Mouse (Mus musculus) neural tube, embryonic 14.5 days (tissue): ENCODE data around the gene Micu1. TPM values are rescaled to one million over a fixed set of nuclear protein-coding genes. Genes with fewer than 3 reads are reported as not detected.

Experiments used
- ATAC-seq: fragments of 200-750 bp; cut with Nextera tagmentation; 2 replicates; pipeline ENCODE4 v1.8.0; 2017; ENCODE audit warnings: low read depth, mild to moderate bottlenecking, moderate TSS enrichment, moderate library complexity
- H3K27ac ChIP-seq: fragments of 300-500 bp; sonication (generic); 2 replicates; pipeline ENCODE4 v1.5.1; 2014; ENCODE audit warnings: low read depth, mild to moderate bottlenecking, control low read depth, low read length, moderate library complexity, mixed read lengths
- H3K27me3 ChIP-seq: fragments of 300-500 bp; sonication (generic); 2 replicates; pipeline ENCODE4 v1.6.1; 2014; ENCODE audit warnings: low read length; ENCODE audit not compliant: control insufficient read depth, insufficient read depth
- H3K36me3 ChIP-seq: fragments of 300-500 bp; sonication (generic); 2 replicates; pipeline ENCODE4 v1.6.1; 2014; ENCODE audit warnings: low read length, mixed read lengths; ENCODE audit not compliant: control insufficient read depth, insufficient read depth
- H3K4me1 ChIP-seq: fragments of 300-500 bp; sonication (generic); 2 replicates; pipeline ENCODE4 v1.6.1; 2014; ENCODE audit warnings: low read length; ENCODE audit not compliant: control insufficient read depth, insufficient read depth
- H3K4me2 ChIP-seq: fragments of 300-500 bp; sonication (generic); 2 replicates; pipeline ENCODE4 v1.6.1; 2014; ENCODE audit warnings: mild to moderate bottlenecking, low read depth, low read length, control low read depth
- H3K4me3 ChIP-seq: fragments of 300-500 bp; sonication (generic); 2 replicates; pipeline ENCODE4 v1.5.1; 2014; ENCODE audit warnings: low read depth, low read length, control low read depth, mixed read lengths
- H3K9ac ChIP-seq: fragments of 300-500 bp; sonication (generic); replicated peaks from 2 replicates; pipeline ENCODE4 v1.6.1; 2014; ENCODE audit warnings: low read depth, mild to moderate bottlenecking, control low read depth, low read length, mixed read lengths
- H3K9me3 ChIP-seq: fragments of 300-500 bp; sonication (generic); 2 replicates; pipeline ENCODE4 v1.6.1; 2016; ENCODE audit warnings: low read length; ENCODE audit not compliant: control insufficient read depth
- WGBS: fragments of 180-500 bp; shearing (Covaris S2); extraction: QIAGEN DNeasy Blood & Tissue Kit; methylation state at CpG from one replicate; pipeline ENCODE4 v1.1.7; 2014; 5-methylcytosine and 5-hydroxymethylcytosine counted together
- polyA plus RNA-seq: library from polyadenylated mRNA; unstranded; fragments of >200 nt; fragmentation: Nextera tagmentation; extraction: Ambion mirVana; gene quantifications from 2 replicates; pipeline ENCODE4 v1.2.1, GENCODE M21; 2014

The Micu1 gene
- polyA plus RNA-seq, 1 experiment from 2014 or later, result 93.9 TPM

- H3K4me1 ChIP-seq, result peaks cover 46% of the 10 kb centered on the region
- peaks cover 17% of the 10 kb centered on the region; the same call in 1 of the 2 replicates for H3K36me3 ChIP-seq
- H3K9me3 ChIP-seq, result no peaks in the 10 kb centered on the region
- peak overlapping the region; percentile 94 for H3K27ac ChIP-seq
- no peaks in the 10 kb centered on the region for H3K27me3 ChIP-seq
- no peak overlapping the region for H3K4me3 ChIP-seq
- WGBS, result 9% methylated on average over 21 of the region's 21 CpGs
- H3K9ac ChIP-seq, result peak overlapping the region; percentile 49
- peak; percentile 92 for ATAC-seq
- no peak overlapping the region; the same call in 1 of the 2 replicates for H3K4me2 ChIP-seq
Observed at GRCm38 (mm10) chr10:59899341-59900173, 197.3 kb downstream of the Micu1 start.

GRCm38 (mm10) chr10:59900174-59900435 is 197.8 kb downstream of the Micu1 start:
- Histone ChIP-seq H3K4me3 (no peak overlapping the region), H3K9me3 (no peaks in the 10 kb centered on the region), H3K4me1 (peaks cover 46% of the 10 kb centered on the region), H3K4me2 (no peak overlapping the region), H3K27me3 (no peaks in the 10 kb centered on the region), H3K27ac (peak overlapping the region; percentile 94), H3K36me3 (peaks cover 16% of the 10 kb centered on the region; the same call in 1 of the 2 replicates), H3K9ac (peak overlapping the region; percentile 37; the same call in 1 of the 2 replicates)
- 32% methylated on average over 4 of the region's 4 CpGs for WGBS
- no peak for ATAC-seq

GRCm38 (mm10) chr10:59900939-59901338 is 198.7 kb downstream of the Micu1 start:
- Histone ChIP-seq H3K27me3 (no peaks in the 10 kb centered on the region), H3K36me3 (peaks cover 9% of the 10 kb centered on the region; the same call in 1 of the 2 replicates), H3K4me3 (no peak overlapping the region), H3K9me3 (no peaks in the 10 kb centered on the region), H3K9ac (no peak overlapping the region), H3K27ac (peak overlapping the region; percentile 94; the same call in 1 of the 2 replicates), H3K4me2 (no peak overlapping the region), H3K4me1 (peaks cover 46% of the 10 kb centered on the region)
- WGBS, result 48% methylated on average over 4 of the region's 4 CpGs
- no peak for ATAC-seq

- peaks cover 44% of the 10 kb centered on the region for H3K4me1 ChIP-seq
- WGBS, result 95% methylated on average over 1 of the region's 1 CpGs
- no peaks in the 10 kb centered on the region for H3K9me3 ChIP-seq
- H3K9ac ChIP-seq, result no peak overlapping the region
- H3K27me3 ChIP-seq, result no peaks in the 10 kb centered on the region
- no peak for ATAC-seq
- peaks cover 5% of the 10 kb centered on the region; the same call in 1 of the 2 replicates for H3K36me3 ChIP-seq
- no peak overlapping the region for H3K4me2 ChIP-seq
- no peak overlapping the region for H3K4me3 ChIP-seq
- H3K27ac ChIP-seq, result no peak overlapping the region
Observed at GRCm38 (mm10) chr10:59901463-59901862, 199.2 kb downstream of the Micu1 start.

DNA sequence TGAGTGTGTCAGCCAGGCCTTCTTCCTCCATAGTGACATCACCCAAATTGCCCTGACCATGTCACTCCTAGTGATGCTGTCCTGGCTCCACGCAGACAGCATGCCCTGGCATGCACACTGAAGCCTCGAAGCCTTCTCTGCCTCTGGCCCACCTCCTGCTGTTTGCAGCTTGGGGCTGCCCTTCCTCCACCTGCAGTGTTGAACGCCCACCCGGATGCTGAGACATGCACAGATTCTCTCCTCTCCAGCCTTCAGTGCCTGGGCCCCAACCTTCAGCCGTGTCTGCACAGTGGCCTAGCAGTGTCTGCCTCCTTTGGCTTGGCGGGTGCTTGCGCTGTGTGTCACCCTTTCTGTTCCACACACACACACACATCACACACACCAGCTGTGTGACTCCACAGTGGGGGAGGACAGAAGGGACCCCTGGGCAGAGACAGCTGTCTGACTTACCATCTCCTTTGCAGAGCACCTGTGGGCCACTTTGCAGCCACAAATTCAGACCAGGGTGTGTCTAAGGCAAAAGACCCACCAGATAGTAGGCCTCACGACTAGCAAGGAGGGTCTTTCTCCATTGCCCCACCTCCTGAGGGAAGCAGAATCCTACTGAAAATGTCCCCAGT is 199.8 kb downstream of the Micu1 start:
- Histone ChIP-seq H3K4me1 (peaks cover 37% of the 10 kb centered on the region), H3K36me3 (no peaks in the 10 kb centered on the region), H3K27ac (peak overlapping the region; percentile 39; the same call in 1 of the 2 replicates), H3K4me2 (no peak overlapping the region), H3K9ac (no peak overlapping the region; the same call in 1 of the 2 replicates), H3K27me3 (no peaks in the 10 kb centered on the region), H3K4me3 (no peak overlapping the region), H3K9me3 (no peaks in the 10 kb centered on the region)
- 66% methylated on average over 8 of the region's 8 CpGs for WGBS
- ATAC-seq, result no peak

DNA sequence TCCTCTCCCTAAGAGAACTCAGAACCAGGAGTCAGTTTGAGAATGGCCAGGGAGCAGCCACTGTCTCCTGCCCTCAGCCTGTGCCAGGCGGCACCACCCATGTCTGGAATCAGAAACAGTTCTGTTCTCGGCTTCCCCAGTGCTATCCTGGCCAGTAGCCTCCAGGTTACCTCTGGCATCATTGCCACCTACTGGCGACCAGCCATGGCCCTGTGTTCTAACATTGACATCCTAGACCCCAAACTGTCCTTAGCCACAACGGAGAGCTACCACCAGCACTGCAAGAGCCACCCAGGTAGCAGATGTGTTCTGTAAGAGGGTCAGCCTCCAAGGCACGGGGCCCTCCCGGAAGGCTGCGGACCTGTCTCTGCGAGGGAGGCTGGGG is 200.3 kb downstream of the Micu1 start:
- H3K27ac ChIP-seq, result peak overlapping the region; percentile 39; the same call in 1 of the 2 replicates
- no peaks in the 10 kb centered on the region for H3K9me3 ChIP-seq
- H3K4me2 ChIP-seq, result no peak overlapping the region
- WGBS, result 65% methylated on average over 8 of the region's 8 CpGs
- peaks cover 37% of the 10 kb centered on the region for H3K4me1 ChIP-seq
- H3K4me3 ChIP-seq, result no peak overlapping the region
- H3K36me3 ChIP-seq, result no peaks in the 10 kb centered on the region
- H3K9ac ChIP-seq, result no peak overlapping the region; the same call in 1 of the 2 replicates
- ATAC-seq, result no peak
- no peaks in the 10 kb centered on the region for H3K27me3 ChIP-seq

- no peaks in the 10 kb centered on the region for H3K9me3 ChIP-seq
- ATAC-seq, result no peak
- 59% methylated on average over 7 of the region's 7 CpGs for WGBS
- H3K36me3 ChIP-seq, result no peaks in the 10 kb centered on the region
- H3K27me3 ChIP-seq, result no peaks in the 10 kb centered on the region
- H3K4me3 ChIP-seq, result no peak overlapping the region
- no peak overlapping the region for H3K9ac ChIP-seq
- no peak overlapping the region for H3K4me2 ChIP-seq
- no peak overlapping the region for H3K27ac ChIP-seq
- H3K4me1 ChIP-seq, result peaks cover 36% of the 10 kb centered on the region
Observed at GRCm38 (mm10) chr10:59903170-59903569, 200.9 kb downstream of the Micu1 start.

DNA sequence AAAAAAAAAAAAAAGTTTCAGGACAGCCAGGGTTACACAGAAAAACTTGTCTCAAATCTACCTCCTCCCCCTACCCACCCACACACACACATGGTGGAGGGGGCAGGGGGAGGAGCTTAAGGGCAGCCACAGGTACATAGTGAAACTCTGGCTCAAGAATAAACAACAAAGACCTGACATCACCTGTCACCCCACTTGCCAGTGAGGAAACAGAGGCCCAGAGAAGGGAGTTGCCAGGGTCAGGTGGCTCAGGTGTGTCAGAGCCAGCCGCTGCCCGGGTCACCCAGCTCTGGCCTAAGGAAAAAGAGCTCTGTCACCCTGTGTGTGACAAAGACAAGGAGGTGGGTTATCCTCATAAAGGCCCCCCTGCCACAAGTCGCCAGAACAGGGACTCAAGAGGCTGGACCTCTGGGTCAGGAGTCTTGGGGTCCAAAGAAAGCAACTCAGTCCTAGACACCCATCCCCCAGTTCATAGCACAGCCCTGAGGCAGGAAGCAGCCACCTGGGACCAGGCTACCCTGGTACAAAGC is 204.9 kb downstream of the Micu1 start:
- no peak overlapping the region for H3K27ac ChIP-seq
- no peaks in the 10 kb centered on the region for H3K27me3 ChIP-seq
- no peak overlapping the region for H3K9ac ChIP-seq
- WGBS, result 67% methylated on average over 3 of the region's 3 CpGs
- H3K4me2 ChIP-seq, result no peak overlapping the region
- no peaks in the 10 kb centered on the region for H3K9me3 ChIP-seq
- H3K4me3 ChIP-seq, result no peak overlapping the region
- H3K36me3 ChIP-seq, result no peaks in the 10 kb centered on the region
- no peak for ATAC-seq
- H3K4me1 ChIP-seq, result peaks cover 18% of the 10 kb centered on the region
